Mouse (Mus musculus) midbrain, embryonic 11.5 days (tissue): ENCODE measurements around the gene Cxcl10. TPM values are rescaled to one million over a fixed set of nuclear protein-coding genes. Genes with fewer than 3 reads are reported as not detected.

Source experiments
- ATAC-seq: fragments of 200-750 bp; cut with Nextera tagmentation; 2 replicates; pipeline ENCODE4 v1.8.0; 2017; ENCODE audit warnings: moderate TSS enrichment, moderate library complexity; ENCODE audit not compliant: low FRiP score
- DNase-seq: peaks from one replicate; pipeline ENCODE4 v3.0.0; 2015; ENCODE audit warnings: low spot score; ENCODE audit errors: missing footprints
- H3K27ac ChIP-seq: fragments of 300-500 bp; sonication (generic); 2 replicates; pipeline ENCODE4 v1.5.1; 2014; ENCODE audit warnings: low read depth, low read length
- H3K27me3 ChIP-seq: fragments of 300-500 bp; sonication (generic); 2 replicates; pipeline ENCODE4 v1.6.1; 2014; ENCODE audit warnings: mild to moderate bottlenecking, low read length, moderate library complexity, mixed read lengths; ENCODE audit not compliant: control insufficient read depth, insufficient read depth
- H3K36me3 ChIP-seq: fragments of 300-500 bp; sonication (generic); 2 replicates; pipeline ENCODE4 v1.6.1; 2014; ENCODE audit warnings: mild to moderate bottlenecking, low read length, moderate library complexity, mixed read lengths; ENCODE audit not compliant: control insufficient read depth, insufficient read depth
- H3K4me1 ChIP-seq: fragments of 300-500 bp; sonication (generic); 2 replicates; pipeline ENCODE4 v1.6.1; 2014; ENCODE audit warnings: low read length; ENCODE audit not compliant: control insufficient read depth, insufficient read depth
- H3K4me2 ChIP-seq: fragments of 300-500 bp; sonication (generic); 2 replicates; pipeline ENCODE4 v1.6.1; 2014; ENCODE audit warnings: mild to moderate bottlenecking, moderate library complexity
- H3K4me3 ChIP-seq: fragments of 300-500 bp; sonication (generic); 2 replicates; pipeline ENCODE4 v1.5.1; 2014; ENCODE audit warnings: low read depth, low read length
- H3K9ac ChIP-seq: fragments of 300-500 bp; sonication (generic); 2 replicates; pipeline ENCODE4 v1.6.1; 2014; ENCODE audit warnings: low read length
- H3K9me3 ChIP-seq: fragments of 300-500 bp; sonication (generic); 2 replicates; pipeline ENCODE4 v1.6.1; 2016; ENCODE audit warnings: low read length; ENCODE audit not compliant: control insufficient read depth
- WGBS: fragments of 180-500 bp; shearing (Covaris S2); extraction: QIAGEN DNeasy Blood & Tissue Kit; methylation state at CpG from one replicate; pipeline ENCODE4 v1.1.7; 2014; 5-methylcytosine and 5-hydroxymethylcytosine counted together
- polyA plus RNA-seq: library from polyadenylated mRNA; unstranded; fragments of >200 nt; fragmentation: Nextera tagmentation; extraction: Ambion mirVana; gene quantifications from 2 replicates; pipeline ENCODE4 v1.2.1, GENCODE M21; 2014

Cxcl10 gene
- polyA plus RNA-seq, 1 experiment from 2014 or later: 0.33 TPM

GRCm38 (mm10) chr5:92372605-92373004 is 23.9 kb upstream of the Cxcl10 start:
- H3K4me3 ChIP-seq: no peak overlapping the region

GRCm38 (mm10) chr5:92371361-92371976 is 22.8 kb upstream of the Cxcl10 start:
- Histone ChIP-seq H3K4me2 (no peak overlapping the region), H3K27me3 (no peaks in the 10 kb centered on the region), H3K4me1 (no peaks in the 10 kb centered on the region), H3K4me3 (no peak overlapping the region), H3K9me3 (no peaks in the 10 kb centered on the region), H3K9ac (no peak overlapping the region), H3K36me3 (no peaks in the 10 kb centered on the region), H3K27ac (no peak overlapping the region)
- 80% methylated on average over 14 of the region's 14 CpGs for WGBS
- ATAC-seq (peak; percentile 36; the same call in 1 of the 2 replicates), DNase-seq (peak; percentile 70)

More at GRCm38 (mm10) chr5:92372605-92373004, 23.9 kb upstream of the Cxcl10 start:
- WGBS: 68% methylated on average over 2 of the region's 2 CpGs
- DNase-seq (peak; percentile 65), ATAC-seq (no peak)
- Histone ChIP-seq H3K9me3 (no peaks in the 10 kb centered on the region), H3K4me2 (no peak overlapping the region), H3K4me1 (peaks cover 2% of the 10 kb centered on the region; the same call in 1 of the 2 replicates), H3K36me3 (no peaks in the 10 kb centered on the region), H3K27me3 (no peaks in the 10 kb centered on the region), H3K9ac (no peak overlapping the region), H3K27ac (no peak overlapping the region)

- Histone ChIP-seq H3K4me2 (no peak overlapping the region), H3K9me3 (no peaks in the 10 kb centered on the region), H3K9ac (no peak overlapping the region), H3K4me1 (no peaks in the 10 kb centered on the region), H3K27ac (no peak overlapping the region), H3K36me3 (no peaks in the 10 kb centered on the region), H3K4me3 (no peak overlapping the region), H3K27me3 (no peaks in the 10 kb centered on the region)
- peak; percentile 74 for DNase-seq
- ATAC-seq: no peak
- WGBS: 90% methylated on average over 6 of the region's 6 CpGs
Measured at GRCm38 (mm10) chr5:92370891-92371290, 22.2 kb upstream of the Cxcl10 start.

GRCm38 (mm10) chr5:92370392-92370791 is 21.7 kb upstream of the Cxcl10 start:
- ATAC-seq: no peak
- Histone ChIP-seq H3K27me3 (no peaks in the 10 kb centered on the region), H3K9me3 (no peaks in the 10 kb centered on the region), H3K4me1 (no peaks in the 10 kb centered on the region), H3K9ac (no peak overlapping the region), H3K36me3 (no peaks in the 10 kb centered on the region), H3K27ac (no peak overlapping the region), H3K4me2 (no peak overlapping the region), H3K4me3 (no peak overlapping the region)
- WGBS: 83% methylated on average over 6 of the region's 6 CpGs
- peak; percentile 37 for DNase-seq

DNA sequence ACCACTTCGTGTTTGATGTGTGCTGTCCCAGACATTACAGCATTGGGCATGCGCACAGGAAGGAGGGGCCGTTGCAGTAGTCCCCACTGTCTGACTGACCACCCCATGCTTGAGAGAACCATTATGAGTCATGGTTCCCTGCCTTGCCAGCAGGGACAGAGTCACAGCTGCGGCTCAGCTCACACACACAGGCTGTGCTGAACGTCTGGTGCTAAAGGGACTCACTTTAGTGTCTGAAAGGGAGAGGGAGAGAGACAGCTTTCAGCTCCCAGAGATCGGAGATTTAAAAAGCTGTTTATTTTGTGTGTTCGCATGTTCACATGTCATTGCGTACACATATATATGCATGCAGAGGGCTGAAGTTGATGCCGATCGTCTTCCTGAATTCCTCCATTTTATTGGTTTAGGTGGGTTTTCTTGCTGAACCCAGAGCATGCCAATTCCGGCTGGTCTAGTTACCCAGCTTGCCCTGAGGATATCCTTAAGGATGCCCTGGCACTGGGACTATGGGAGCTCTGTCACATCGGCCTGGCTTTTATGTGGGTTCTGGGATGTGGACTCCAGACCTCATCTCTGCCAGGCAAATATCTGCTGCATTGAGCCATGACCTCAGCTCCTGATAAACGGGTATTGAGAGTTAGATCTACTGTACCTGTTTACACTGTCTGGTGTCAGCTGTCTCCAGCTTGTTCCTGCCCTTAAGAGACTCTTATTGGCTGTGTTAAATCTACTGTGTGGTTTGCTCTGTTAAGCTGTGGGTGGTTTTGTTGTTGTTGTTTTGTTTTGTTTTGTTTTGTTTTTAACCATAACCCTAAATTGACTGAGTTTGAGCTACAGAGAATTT is 20.7 kb upstream of the Cxcl10 start:
- no peak overlapping the region for H3K27ac ChIP-seq
- no peak overlapping the region for H3K9ac ChIP-seq
- no peaks in the 10 kb centered on the region for H3K4me1 ChIP-seq
- DNase-seq (peak; percentile 82), ATAC-seq (peak; percentile 70)
- no peaks in the 10 kb centered on the region for H3K36me3 ChIP-seq
- no peak overlapping the region for H3K4me2 ChIP-seq
- no peak overlapping the region for H3K4me3 ChIP-seq
- no peaks in the 10 kb centered on the region for H3K9me3 ChIP-seq
- 77% methylated on average over 13 of the region's 13 CpGs for WGBS
- no peaks in the 10 kb centered on the region for H3K27me3 ChIP-seq

- no peak overlapping the region for H3K9ac ChIP-seq
- H3K4me2 ChIP-seq: no peak overlapping the region
- WGBS: 86% methylated on average over 10 of the region's 10 CpGs
- no peaks in the 10 kb centered on the region for H3K9me3 ChIP-seq
- no peak overlapping the region for H3K27ac ChIP-seq
- no peaks in the 10 kb centered on the region for H3K4me1 ChIP-seq
- no peaks in the 10 kb centered on the region for H3K36me3 ChIP-seq
- ATAC-seq (no peak), DNase-seq (peak; percentile 45)
- no peak overlapping the region for H3K4me3 ChIP-seq
- no peaks in the 10 kb centered on the region for H3K27me3 ChIP-seq
Measured at GRCm38 (mm10) chr5:92368392-92368791, 19.7 kb upstream of the Cxcl10 start.

DNA sequence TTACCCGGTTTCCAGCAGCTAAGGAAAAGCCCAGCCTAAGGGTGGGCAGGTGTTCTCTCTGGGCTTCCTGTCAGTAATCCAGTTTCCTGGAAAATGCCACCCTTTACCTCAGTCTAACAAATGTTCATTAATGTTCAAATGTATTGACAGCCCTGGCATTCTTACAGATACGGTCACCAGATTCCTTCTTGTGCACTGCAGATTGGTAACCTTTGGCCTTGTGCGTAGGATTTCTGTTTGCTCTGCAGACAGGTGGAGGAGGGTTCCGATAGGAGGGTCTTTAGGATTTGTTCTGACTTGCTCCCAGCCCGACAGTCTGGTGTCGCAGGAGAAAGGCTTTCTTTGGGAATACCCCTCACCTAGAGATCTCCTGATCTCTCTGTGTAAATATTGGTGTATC is 17.9 kb upstream of the Cxcl10 start:
- no peak for ATAC-seq
- H3K27me3 ChIP-seq: no peaks in the 10 kb centered on the region
- 83% methylated on average over 6 of the region's 6 CpGs for WGBS
- no peak overlapping the region for H3K27ac ChIP-seq
- H3K9ac ChIP-seq: no peak overlapping the region
- H3K4me2 ChIP-seq: no peak overlapping the region
- no peak overlapping the region for H3K4me3 ChIP-seq
- DNase-seq: peak; percentile 72
- H3K9me3 ChIP-seq: no peaks in the 10 kb centered on the region
- H3K36me3 ChIP-seq: no peaks in the 10 kb centered on the region
- no peaks in the 10 kb centered on the region for H3K4me1 ChIP-seq

DNA sequence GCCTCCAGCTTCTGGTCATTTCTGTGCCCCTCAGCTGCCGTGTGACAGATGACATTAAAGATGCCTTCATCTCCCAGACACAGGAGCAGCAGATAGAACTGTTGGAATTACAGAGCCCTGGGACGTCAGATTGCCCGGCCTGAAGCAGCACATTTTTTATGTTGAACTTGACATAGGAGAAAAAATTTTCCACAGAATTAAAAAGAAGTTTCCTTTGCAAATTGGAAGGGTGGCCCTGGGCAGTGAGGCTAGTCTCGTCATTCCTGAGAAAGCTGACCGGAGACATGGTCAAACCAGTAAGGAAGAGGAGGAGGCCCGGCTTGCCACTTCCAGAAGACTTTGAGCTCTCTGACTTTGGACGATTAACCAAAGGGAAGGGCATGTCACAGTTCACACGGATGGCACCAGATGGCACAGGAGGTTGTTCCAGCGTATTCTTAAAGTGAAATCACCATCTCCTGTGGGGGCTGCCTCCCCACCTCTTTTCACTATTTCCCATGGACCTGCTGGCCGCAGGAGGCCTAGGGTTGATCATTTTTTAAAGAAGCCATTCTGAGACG is 16.5 kb upstream of the Cxcl10 start:
- DNase-seq: peak; percentile 49
- H3K4me3 ChIP-seq: no peak overlapping the region
- H3K27ac ChIP-seq: no peak overlapping the region
- H3K4me2 ChIP-seq: no peak overlapping the region
- H3K9ac ChIP-seq: no peak overlapping the region
- ATAC-seq: no peak
- H3K36me3 ChIP-seq: no peaks in the 10 kb centered on the region
- H3K4me1 ChIP-seq: no peaks in the 10 kb centered on the region
- WGBS: 78% methylated on average over 11 of the region's 11 CpGs
- H3K27me3 ChIP-seq: no peaks in the 10 kb centered on the region
- no peaks in the 10 kb centered on the region for H3K9me3 ChIP-seq

GRCm38 (mm10) chr5:92364011-92364410 is 15.3 kb upstream of the Cxcl10 start:
- no peaks in the 10 kb centered on the region for H3K27me3 ChIP-seq
- DNase-seq (peak; percentile 57), ATAC-seq (no peak)
- H3K36me3 ChIP-seq: no peaks in the 10 kb centered on the region
- H3K9me3 ChIP-seq: no peaks in the 10 kb centered on the region
- no peak overlapping the region for H3K9ac ChIP-seq
- no peak overlapping the region for H3K4me2 ChIP-seq
- no peak overlapping the region for H3K4me3 ChIP-seq
- H3K4me1 ChIP-seq: no peaks in the 10 kb centered on the region
- WGBS: 91% methylated on average over 5 of the region's 5 CpGs
- no peak overlapping the region for H3K27ac ChIP-seq
